Mouse (Mus musculus) stomach, embryonic 14.5 days (tissue): ENCODE results near the gene Cacna2d2. TPM values are rescaled to one million over a fixed set of nuclear protein-coding genes. Genes with fewer than 3 reads are reported as not detected.

Experiments
- ATAC-seq: fragments of 200-750 bp; cut with Nextera tagmentation; 2 replicates; pipeline ENCODE4 v1.8.0; 2017; ENCODE audit warnings: low read depth, moderate TSS enrichment; ENCODE audit not compliant: insufficient number of reproducible peaks, insufficient read depth, low FRiP score
- H3K27ac ChIP-seq: fragments of 300-500 bp; sonication (generic); 2 replicates; pipeline ENCODE4 v1.5.1; 2014; ENCODE audit warnings: mild to moderate bottlenecking, low read length, moderate library complexity, mixed read lengths
- H3K27me3 ChIP-seq: fragments of 300-500 bp; sonication (generic); 2 replicates; pipeline ENCODE4 v1.6.1; 2014; ENCODE audit warnings: low read length, control low read depth, mixed read lengths; ENCODE audit not compliant: control insufficient read depth, insufficient read depth
- H3K36me3 ChIP-seq: fragments of 300-500 bp; sonication (generic); 2 replicates; pipeline ENCODE4 v1.6.1; 2014; ENCODE audit warnings: mild to moderate bottlenecking, control low read depth, low read length, moderate library complexity, mixed read lengths; ENCODE audit not compliant: control insufficient read depth, insufficient read depth
- H3K4me1 ChIP-seq: fragments of 300-500 bp; sonication (generic); 2 replicates; pipeline ENCODE4 v1.6.1; 2014; ENCODE audit warnings: low read length, control low read depth, mixed read lengths; ENCODE audit not compliant: control insufficient read depth, insufficient read depth
- H3K4me2 ChIP-seq: fragments of 300-500 bp; sonication (generic); replicated peaks from 2 replicates; pipeline ENCODE4 v1.6.1; 2014; ENCODE audit warnings: low read depth, low read length, control low read depth
- H3K4me3 ChIP-seq: fragments of 300-500 bp; sonication (generic); 2 replicates; pipeline ENCODE4 v1.5.1; 2014; ENCODE audit warnings: low read depth, low read length, control low read depth
- H3K9ac ChIP-seq: fragments of 300-500 bp; sonication (generic); replicated peaks from 2 replicates; pipeline ENCODE4 v1.6.1; 2014; ENCODE audit warnings: low read depth, mild to moderate bottlenecking, control low read depth, low read length, moderate library complexity, mixed read lengths
- H3K9me3 ChIP-seq: fragments of 300-500 bp; sonication (generic); 2 replicates; pipeline ENCODE4 v1.6.1; 2016; ENCODE audit warnings: low read depth, low read length, control low read depth; ENCODE audit not compliant: control insufficient read depth
- WGBS: fragments of 180-500 bp; shearing (Covaris S2); extraction: QIAGEN DNeasy Blood & Tissue Kit; methylation state at CpG from one replicate; pipeline ENCODE4 v1.1.7; 2014; 5-methylcytosine and 5-hydroxymethylcytosine counted together
- polyA plus RNA-seq: library from polyadenylated mRNA; unstranded; fragments of >200 nt; fragmentation: Nextera tagmentation; extraction: Ambion mirVana; gene quantifications from 2 replicates; pipeline ENCODE4 v1.2.1, GENCODE M21; 2014

The Cacna2d2 gene
- polyA plus RNA-seq, 1 experiment from 2014 or later = 0.43 TPM

GRCm38 (mm10) chr9:107484766-107485165, 85.4 kb downstream of the Cacna2d2 start:
- Histone ChIP-seq H3K4me3 (no peak overlapping the region), H3K9ac (no peak overlapping the region), H3K27ac (no peak overlapping the region), H3K36me3 (no peaks in the 10 kb centered on the region), H3K4me1 (no peaks in the 10 kb centered on the region), H3K9me3 (no peaks in the 10 kb centered on the region), H3K4me2 (no peak overlapping the region), H3K27me3 (no peaks in the 10 kb centered on the region)
- 85% methylated on average over 6 of the region's 6 CpGs for WGBS
- ATAC-seq = no peak

- Histone ChIP-seq H3K4me3 (no peak overlapping the region), H3K9ac (no peak overlapping the region), H3K9me3 (no peaks in the 10 kb centered on the region), H3K36me3 (no peaks in the 10 kb centered on the region), H3K4me1 (no peaks in the 10 kb centered on the region), H3K27me3 (no peaks in the 10 kb centered on the region), H3K4me2 (no peak overlapping the region), H3K27ac (no peak overlapping the region)
- ATAC-seq = no peak
- WGBS = 68% methylated on average over 10 of the region's 10 CpGs
Measured at GRCm38 (mm10) chr9:107486086-107486485, 86.7 kb downstream of the Cacna2d2 start.

GRCm38 (mm10) chr9:107486507-107487225, 87.3 kb downstream of the Cacna2d2 start:
- H3K9me3 ChIP-seq = no peaks in the 10 kb centered on the region
- H3K4me3 ChIP-seq = no peak overlapping the region
- no peak overlapping the region for H3K27ac ChIP-seq
- H3K4me1 ChIP-seq = no peaks in the 10 kb centered on the region
- no peak for ATAC-seq
- no peak overlapping the region for H3K4me2 ChIP-seq
- no peaks in the 10 kb centered on the region for H3K27me3 ChIP-seq
- H3K9ac ChIP-seq = no peak overlapping the region
- H3K36me3 ChIP-seq = no peaks in the 10 kb centered on the region
- 58% methylated on average over 6 of the region's 6 CpGs for WGBS

GRCm38 (mm10) chr9:107490146-107490545, 90.7 kb downstream of the Cacna2d2 start:
- no peaks in the 10 kb centered on the region for H3K27me3 ChIP-seq
- no peaks in the 10 kb centered on the region for H3K4me1 ChIP-seq
- no peaks in the 10 kb centered on the region for H3K36me3 ChIP-seq
- ATAC-seq = no peak
- H3K9ac ChIP-seq = no peak overlapping the region
- no peak overlapping the region for H3K4me3 ChIP-seq
- no peak overlapping the region for H3K27ac ChIP-seq
- no peaks in the 10 kb centered on the region for H3K9me3 ChIP-seq
- 65% methylated on average over 8 of the region's 8 CpGs for WGBS
- no peak overlapping the region for H3K4me2 ChIP-seq

GRCm38 (mm10) chr9:107490625-107491024, 91.2 kb downstream of the Cacna2d2 start:
- no peaks in the 10 kb centered on the region for H3K9me3 ChIP-seq
- no peaks in the 10 kb centered on the region for H3K4me1 ChIP-seq
- H3K9ac ChIP-seq = no peak overlapping the region
- 47% methylated on average over 6 of the region's 6 CpGs for WGBS
- H3K27ac ChIP-seq = no peak overlapping the region
- no peaks in the 10 kb centered on the region for H3K27me3 ChIP-seq
- no peak overlapping the region for H3K4me3 ChIP-seq
- H3K36me3 ChIP-seq = no peaks in the 10 kb centered on the region
- H3K4me2 ChIP-seq = no peak overlapping the region
- no peak for ATAC-seq

GRCm38 (mm10) chr9:107493511-107493910, 94.1 kb downstream of the Cacna2d2 start:
- Histone ChIP-seq H3K4me1 (no peaks in the 10 kb centered on the region), H3K4me3 (no peak overlapping the region), H3K4me2 (no peak overlapping the region), H3K27me3 (no peaks in the 10 kb centered on the region), H3K9me3 (no peaks in the 10 kb centered on the region), H3K9ac (no peak overlapping the region), H3K36me3 (no peaks in the 10 kb centered on the region), H3K27ac (no peak overlapping the region)
- WGBS = 47% methylated on average over 1 of the region's 1 CpGs
- no peak for ATAC-seq

GRCm38 (mm10) chr9:107494238-107494637, 94.8 kb downstream of the Cacna2d2 start:
- 76% methylated on average over 12 of the region's 12 CpGs for WGBS
- Histone ChIP-seq H3K4me3 (no peak overlapping the region), H3K4me2 (no peak overlapping the region), H3K27me3 (no peaks in the 10 kb centered on the region), H3K9ac (no peak overlapping the region), H3K27ac (no peak overlapping the region), H3K4me1 (no peaks in the 10 kb centered on the region), H3K9me3 (no peaks in the 10 kb centered on the region), H3K36me3 (no peaks in the 10 kb centered on the region)
- ATAC-seq = no peak

GRCm38 (mm10) chr9:107496359-107496758, 96.9 kb downstream of the Cacna2d2 start:
- Histone ChIP-seq H3K9me3 (no peaks in the 10 kb centered on the region), H3K27ac (no peak overlapping the region), H3K4me3 (no peak overlapping the region), H3K27me3 (no peaks in the 10 kb centered on the region), H3K4me1 (no peaks in the 10 kb centered on the region), H3K4me2 (no peak overlapping the region), H3K9ac (no peak overlapping the region), H3K36me3 (no peaks in the 10 kb centered on the region)
- WGBS = 84% methylated on average over 3 of the region's 3 CpGs
- ATAC-seq = no peak

GRCm38 (mm10) chr9:107500708-107501286, 101.4 kb downstream of the Cacna2d2 start:
- H3K27me3 ChIP-seq = no peaks in the 10 kb centered on the region
- no peak overlapping the region for H3K27ac ChIP-seq
- H3K4me1 ChIP-seq = no peaks in the 10 kb centered on the region
- H3K36me3 ChIP-seq = no peaks in the 10 kb centered on the region
- H3K9ac ChIP-seq = no peak overlapping the region
- no peaks in the 10 kb centered on the region for H3K9me3 ChIP-seq
- no peak overlapping the region for H3K4me3 ChIP-seq
- WGBS = 87% methylated on average over 3 of the region's 3 CpGs
- ATAC-seq = no peak
- no peak overlapping the region for H3K4me2 ChIP-seq
